Comparison of ENCODE assay signal across 14 mouse cellular contexts in the genomic region with DNA sequence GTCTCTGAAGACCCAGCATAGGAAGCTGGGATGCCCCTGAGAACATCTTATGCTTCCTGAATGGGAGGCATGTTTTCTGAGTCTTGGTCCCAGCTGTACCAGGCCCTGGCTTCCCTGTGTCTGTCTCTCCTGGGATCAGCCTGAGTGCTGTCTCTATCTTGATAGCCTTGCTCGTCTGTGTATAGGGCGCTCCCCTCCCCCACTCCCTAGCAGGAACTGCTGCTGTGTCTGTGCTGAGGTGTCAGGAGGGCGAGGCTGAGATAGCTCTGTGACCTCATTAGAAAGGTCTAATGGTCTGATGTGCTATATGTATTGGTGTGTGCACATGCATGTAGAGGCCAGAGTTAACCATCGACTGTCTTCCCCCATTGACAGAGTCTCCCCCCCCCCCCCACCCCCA. TPM values are rescaled to one million over a fixed set of nuclear protein-coding genes. Genes with fewer than 3 reads are reported as not detected.
DNase-seq lines count a peak whose midpoint lies in the region; ATAC-seq lines count a peak whose summit lies in the region.
"Had no signal": no experiment of that assay in that cellular context is flagged by ENCODE, and none has a peak within 500 bp of the region (broad histone marks: within the 10 kb centered on the region; RNA-seq: fewer than 3 reads in every experiment).

No protein-coding gene starts in this region.

- no peak overlapping the region for H3K4me3 ChIP-seq in heart, embryonic 14.5 days (ENCODE audit: control insufficient read depth in 1 of 2, insufficient read depth in 1 of 2, low read depth in 1 of 2, low read length in 2 of 2)
- no peak overlapping the region for H3K4me3 ChIP-seq in liver, embryonic 16.5 days (ENCODE audit: low read depth, low read length)
- H3K4me3 ChIP-seq in hindbrain, embryonic 12.5 days, result no peak overlapping the region
- no peak overlapping the region for H3K4me3 ChIP-seq in forebrain, embryonic 14.5 days (ENCODE audit: low read depth, low read length)
- H3K4me3 ChIP-seq: heart, adult 2 months; hindbrain, embryonic 13.5 days; limb, embryonic 13.5 days; midbrain, embryonic 12.5 days had no signal

- peaks cover 13 to 27% of the 10 kb centered on the region in 2 experiments for H3K4me1 ChIP-seq in heart, embryonic 14.5 days (ENCODE audit: control insufficient read depth in 2 of 2, insufficient read depth in 2 of 2, low read length in 2 of 2)
- H3K4me1 ChIP-seq in liver, embryonic 16.5 days (ENCODE audit: control insufficient read depth, low read depth, low read length), result peaks cover 6% of the 10 kb centered on the region
- peaks cover 42% of the 10 kb centered on the region for H3K4me1 ChIP-seq in hindbrain, embryonic 12.5 days
- H3K4me1 ChIP-seq in forebrain, embryonic 14.5 days (ENCODE audit: control insufficient read depth, insufficient read depth, low read length), result no peaks in the 10 kb centered on the region

- DNase-seq in heart, adult 9 months (ENCODE audit: low spot score in 2 of 2), result no peak
- peak; percentile 66 for DNase-seq in ES-CJ7 (ENCODE audit: low read depth, low spot score)
- peak; percentile 40 for DNase-seq in c-Kit-positive CD71-positive TER-119-negative erythroid progenitor cells, embryonic 14.5 days (ENCODE audit: low read depth)
- no peak for DNase-seq in forebrain, embryonic 14.5 days (ENCODE audit: low spot score)
- DNase-seq: adrenal gland, postnatal 14 days; heart, adult 2 months had no signal

- H3K9ac ChIP-seq in heart, embryonic 14.5 days (ENCODE audit: low read length), result 0 out of 2 replicates have a peak overlapping the region, but pooled peaks have one; percentile 13
- H3K9ac ChIP-seq in liver, embryonic 16.5 days (ENCODE audit: low read depth, low read length), result no peak overlapping the region
- H3K9ac ChIP-seq in hindbrain, embryonic 12.5 days, result no peak overlapping the region
- no peak overlapping the region for H3K9ac ChIP-seq in forebrain, embryonic 14.5 days (ENCODE audit: low read length)
- H3K9ac ChIP-seq: hindbrain, embryonic 13.5 days; limb, embryonic 13.5 days; midbrain, embryonic 12.5 days had no signal

- no peak for ATAC-seq in heart, embryonic 14.5 days (ENCODE audit: insufficient number of reproducible peaks, insufficient read depth, low FRiP score, low read depth)
- peak; percentile 43; the same call in 1 of the 2 replicates for ATAC-seq in liver, embryonic 16.5 days (ENCODE audit: low read depth)
- no peak for ATAC-seq in hindbrain, embryonic 12.5 days (ENCODE audit: low FRiP score)
- no peak for ATAC-seq in forebrain, embryonic 14.5 days
- ATAC-seq: lung, postnatal 0 days had no signal

- WGBS in heart, embryonic 14.5 days, result 41% methylated on average over 4 of the region's 4 CpGs
- 35% methylated on average over 4 of the region's 4 CpGs for WGBS in liver, embryonic 16.5 days (ENCODE audit: insufficient replicate concordance)
- WGBS in hindbrain, embryonic 12.5 days, result 39% methylated on average over 4 of the region's 4 CpGs
- 47% methylated on average over 4 of the region's 4 CpGs for WGBS in forebrain, embryonic 14.5 days

- H3K36me3 ChIP-seq in heart, embryonic 14.5 days (ENCODE audit: control insufficient read depth, insufficient read depth, low read length), result no peaks in the 10 kb centered on the region
- no peaks in the 10 kb centered on the region for H3K36me3 ChIP-seq in liver, embryonic 16.5 days (ENCODE audit: control insufficient read depth, insufficient read depth)
- H3K36me3 ChIP-seq in hindbrain, embryonic 12.5 days, result no peaks in the 10 kb centered on the region
- H3K36me3 ChIP-seq in forebrain, embryonic 14.5 days (ENCODE audit: control insufficient read depth, insufficient read depth, low read length), result no peaks in the 10 kb centered on the region
- H3K36me3 ChIP-seq: hindbrain, embryonic 13.5 days; limb, embryonic 13.5 days; midbrain, embryonic 12.5 days had no signal

- H3K4me2 ChIP-seq in heart, embryonic 14.5 days (ENCODE audit: low read length), result no peak overlapping the region
- H3K4me2 ChIP-seq in liver, embryonic 16.5 days (ENCODE audit: low read depth, low read length), result no peak overlapping the region
- no peak overlapping the region for H3K4me2 ChIP-seq in hindbrain, embryonic 12.5 days (replicated peaks)
- H3K4me2 ChIP-seq in forebrain, embryonic 14.5 days (ENCODE audit: low read length), result no peak overlapping the region
- H3K4me2 ChIP-seq: hindbrain, embryonic 13.5 days; limb, embryonic 13.5 days; midbrain, embryonic 12.5 days had no signal

- H3K27me3 ChIP-seq in heart, embryonic 14.5 days (ENCODE audit: control insufficient read depth, insufficient read depth, low read length), result no peaks in the 10 kb centered on the region
- H3K27me3 ChIP-seq in liver, embryonic 16.5 days (ENCODE audit: control insufficient read depth, insufficient read depth, low read depth, low read length), result no peaks in the 10 kb centered on the region
- no peaks in the 10 kb centered on the region for H3K27me3 ChIP-seq in hindbrain, embryonic 12.5 days
- H3K27me3 ChIP-seq in forebrain, embryonic 14.5 days (replicated peaks; ENCODE audit: control insufficient read depth, insufficient read depth, low read length), result no peaks in the 10 kb centered on the region
- H3K27me3 ChIP-seq: hindbrain, embryonic 13.5 days; limb, embryonic 13.5 days; midbrain, embryonic 12.5 days had no signal

- H3K9me3 ChIP-seq in heart, embryonic 14.5 days (ENCODE audit: control insufficient read depth, low read length), result no peaks in the 10 kb centered on the region
- no peaks in the 10 kb centered on the region for H3K9me3 ChIP-seq in liver, embryonic 16.5 days (replicated peaks; ENCODE audit: control insufficient read depth, low read length)
- no peaks in the 10 kb centered on the region for H3K9me3 ChIP-seq in hindbrain, embryonic 12.5 days (replicated peaks)
- H3K9me3 ChIP-seq in forebrain, embryonic 14.5 days (replicated peaks; ENCODE audit: control insufficient read depth, low read length), result no peaks in the 10 kb centered on the region
- H3K9me3 ChIP-seq: hindbrain, embryonic 13.5 days; limb, embryonic 13.5 days; midbrain, embryonic 12.5 days had no signal

- H3K27ac ChIP-seq in heart, embryonic 14.5 days (replicated peaks in 1 of 2; ENCODE audit: control insufficient read depth in 1 of 2, insufficient read depth in 1 of 2, low read depth in 2 of 2, low read length in 2 of 2), result no peak overlapping the region
- H3K27ac ChIP-seq in liver, embryonic 16.5 days (ENCODE audit: low read length), result no peak overlapping the region
- H3K27ac ChIP-seq in hindbrain, embryonic 12.5 days, result no peak overlapping the region
- H3K27ac ChIP-seq in forebrain, embryonic 14.5 days (ENCODE audit: low read depth, low read length), result no peak overlapping the region
- H3K27ac ChIP-seq: heart, adult 2 months; hindbrain, embryonic 13.5 days; kidney, postnatal 0 days; limb, embryonic 13.5 days; midbrain, embryonic 12.5 days had no signal

RNA-seq across cellular contexts. Expression of gene Abl1, which starts 58.7 kb away (rescaled TPM):
- 27.8 and 28.9 TPM in 2 replicates for polyA plus RNA-seq in heart, embryonic 14.5 days (2014; fragmentation: Nextera tagmentation; extraction: Ambion mirVana)
- polyA plus RNA-seq in liver, embryonic 16.5 days (2015; fragmentation: Nextera tagmentation; extraction: Ambion mirVana), result 5.8 and 6.7 TPM in 2 replicates
- polyA plus RNA-seq in hindbrain, embryonic 12.5 days (2016; fragmentation: Nextera tagmentation; extraction: Ambion mirVana), result 44.7 and 47.2 TPM in 2 replicates
- polyA plus RNA-seq in forebrain, embryonic 14.5 days (2014; fragmentation: Nextera tagmentation; extraction: Ambion mirVana), result 19.6 and 22.9 TPM in 2 replicates

Comparison
In these comparisons a context has a peak if more than half of its experiments do, and no peak if none do; other contexts are left out.
1. DNase-seq: peak in ES-CJ7 (single experiment) and c-Kit-positive CD71-positive TER-119-negative erythroid progenitor cells, embryonic 14.5 days (single experiment); none in heart, adult 9 months (0 of 2) and forebrain, embryonic 14.5 days (single experiment).